Mouse (Mus musculus): ENCODE data around the gene Ptprg. TPM values are rescaled to one million over a fixed set of nuclear protein-coding genes. Genes with fewer than 3 reads are reported as not detected.

Gene Ptprg
- total and polyA plus RNA-seq, 3 experiments = not detected

DNA sequence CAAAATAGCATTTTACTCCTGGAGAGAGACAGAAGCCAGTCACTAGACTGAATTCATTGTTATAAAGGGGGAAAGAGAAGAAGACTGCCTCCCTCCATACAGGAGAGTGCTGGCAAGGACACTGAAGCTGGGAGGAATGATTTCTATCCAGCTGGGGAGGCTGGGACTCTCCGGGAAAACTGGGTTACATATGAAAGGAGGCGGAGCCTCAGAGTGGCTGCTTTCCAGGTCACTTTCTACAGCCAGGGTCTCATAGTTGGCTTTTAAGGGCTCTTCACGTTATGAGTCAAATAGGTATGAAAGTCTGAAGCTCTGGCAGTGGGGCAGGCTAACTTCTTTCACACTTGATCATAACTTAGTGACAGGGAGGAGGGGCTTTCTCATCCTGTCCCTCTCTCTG lies 129.1 kb downstream of the Ptprg start:
- Histone ChIP-seq H3K4me1 (ENCODE audit: control insufficient read depth in 1 of 2, insufficient read depth in 2 of 2, low read length in 2 of 2) (no peaks in the 10 kb centered on the region), H3K9ac (ENCODE audit: control insufficient read depth, low read depth, low read length, poor library complexity, severe bottlenecking) (no peak overlapping the region), H3K79me2 (ENCODE audit: control insufficient read depth, insufficient read depth, low read length, poor library complexity) (no peaks in the 10 kb centered on the region), H3K36me3 (ENCODE audit: control insufficient read depth in 1 of 2, insufficient read depth in 2 of 2, low read length in 2 of 2) (no peaks in the 10 kb centered on the region), H3K27me3 (ENCODE audit: control insufficient read depth in 1 of 2, insufficient read depth in 2 of 2, low read length in 2 of 2) (no peaks in the 10 kb centered on the region), H3K27ac (ENCODE audit: control insufficient read depth, low read depth, low read length) (no peak overlapping the region), H3K9me3 (replicated peaks; ENCODE audit: insufficient read depth, low read length) (no peaks in the 10 kb centered on the region), H3K4me3 (ENCODE audit: control insufficient read depth in 1 of 2, insufficient read depth in 1 of 2, low read depth in 2 of 2, low read length in 2 of 2) (no peak overlapping the region)
- no peak for DNase-seq (ENCODE audit: low read depth, low spot score)
- TF ChIP-seq MAZ (IDR thresholded peaks at IDR 0.05; ENCODE audit: low read depth, low read length) = no peak
- no peak for TF ChIP-seq USF1 (IDR thresholded peaks at IDR 0.05; ENCODE audit: low read depth, low read length)
- no peak for TF ChIP-seq TAL1 (IDR thresholded peaks at IDR 0.05; ENCODE audit: low read length)
- no peak for TF ChIP-seq ELF1 (IDR thresholded peaks at IDR 0.05; ENCODE audit: low read depth, low read length)

DNA sequence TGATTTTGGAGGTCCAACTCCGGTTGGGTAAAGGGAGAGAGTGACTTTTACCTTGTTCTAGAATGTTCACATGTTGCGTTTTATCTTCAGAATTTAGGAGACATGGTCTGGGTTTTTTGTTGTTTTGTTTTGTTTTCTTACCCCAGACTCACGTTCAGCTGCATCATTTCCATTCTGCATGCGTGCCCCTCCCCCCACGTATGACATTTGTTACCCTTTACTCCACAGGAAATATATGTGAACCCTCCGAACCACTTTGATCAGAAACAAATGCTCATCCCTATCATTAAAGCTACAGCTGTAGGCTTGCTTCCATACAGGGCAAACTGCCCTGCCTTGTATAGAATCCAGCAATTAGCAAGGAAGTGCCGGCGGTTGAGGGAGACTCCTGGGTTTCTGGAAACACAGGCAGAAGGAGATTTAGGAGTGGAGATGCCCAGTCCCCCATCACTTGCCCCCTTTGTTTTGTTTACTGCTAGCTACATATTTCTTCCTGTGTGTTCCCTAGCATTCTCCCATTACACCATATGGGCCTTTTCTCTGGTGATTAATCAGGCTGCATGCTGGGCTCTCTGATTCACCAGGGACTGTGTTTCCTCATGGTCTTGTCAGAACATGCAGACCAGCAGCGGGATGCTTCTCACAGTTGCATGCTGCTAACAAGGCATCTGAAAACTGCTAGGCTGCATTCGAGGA lies 130.2 kb downstream of the Ptprg start:
- no peak for DNase-seq (ENCODE audit: low read depth, low spot score)
- H3K36me3 ChIP-seq (ENCODE audit: control insufficient read depth in 1 of 2, insufficient read depth in 2 of 2, low read length in 2 of 2) = no peaks in the 10 kb centered on the region
- H3K9me3 ChIP-seq (replicated peaks; ENCODE audit: insufficient read depth, low read length) = no peaks in the 10 kb centered on the region

DNA sequence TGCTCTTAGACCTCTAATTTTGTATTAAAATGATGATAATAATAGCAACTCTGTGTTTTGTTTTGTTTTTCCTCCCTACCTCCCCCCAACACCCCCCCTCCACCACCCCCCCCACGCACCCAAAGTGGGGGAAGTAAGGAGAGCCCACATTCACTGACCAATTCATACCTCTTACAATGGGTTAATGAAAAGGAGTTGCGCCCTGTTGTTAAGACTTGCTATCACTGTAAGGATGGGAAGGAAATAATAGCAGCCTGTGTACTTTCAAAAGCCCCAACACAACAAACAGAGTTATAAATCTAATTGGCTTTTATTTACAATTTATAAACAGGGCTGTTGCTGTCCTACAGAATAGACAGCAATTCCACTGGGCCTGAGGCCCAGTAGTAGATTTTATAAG lies 130.8 kb downstream of the Ptprg start:
- DNase-seq (ENCODE audit: low read depth, low spot score) = no peak
- H3K9ac ChIP-seq (ENCODE audit: control insufficient read depth, low read depth, low read length, poor library complexity, severe bottlenecking) = no peak overlapping the region
- H3K27ac ChIP-seq (ENCODE audit: control insufficient read depth, low read depth, low read length) = no peak overlapping the region
- TF ChIP-seq USF1 (IDR thresholded peaks at IDR 0.05; ENCODE audit: low read depth, low read length) (no peak), POLR2AphosphoS5 (IDR thresholded peaks at IDR 0.05; ENCODE audit: borderline replicate concordance, low read depth, low read length) (no peak), TCF12 (IDR thresholded peaks at IDR 0.05; ENCODE audit: low read depth, low read length) (no peak), USF2 (IDR thresholded peaks at IDR 0.05; ENCODE audit: borderline replicate concordance in 1 of 2, insufficient read depth in 1 of 2, low read depth in 1 of 2, low read length in 2 of 2) (no peak), MYC (IDR thresholded peaks at IDR 0.05; ENCODE audit: low read depth, low read length) (no peak), EP300 (IDR thresholded peaks at IDR 0.05; ENCODE audit: low read depth in 1 of 2, low read length in 2 of 2) (no peak)
- H3K9me3 ChIP-seq (replicated peaks; ENCODE audit: insufficient read depth, low read length) = no peaks in the 10 kb centered on the region
- H3K4me3 ChIP-seq (ENCODE audit: control insufficient read depth in 1 of 2, insufficient read depth in 1 of 2, low read depth in 2 of 2, low read length in 2 of 2) = no peak overlapping the region
- no peaks in the 10 kb centered on the region for H3K36me3 ChIP-seq (ENCODE audit: control insufficient read depth in 1 of 2, insufficient read depth in 2 of 2, low read length in 2 of 2)
- H3K27me3 ChIP-seq (ENCODE audit: control insufficient read depth in 1 of 2, insufficient read depth in 2 of 2, low read length in 2 of 2) = no peaks in the 10 kb centered on the region
- no peaks in the 10 kb centered on the region for H3K79me2 ChIP-seq (ENCODE audit: control insufficient read depth, insufficient read depth, low read length, poor library complexity)
- H3K4me1 ChIP-seq (ENCODE audit: control insufficient read depth in 1 of 2, insufficient read depth in 2 of 2, low read length in 2 of 2) = no peaks in the 10 kb centered on the region

More for the DNA sequence above, 130.2 kb downstream of the Ptprg start:
- Histone ChIP-seq H3K9ac (ENCODE audit: control insufficient read depth, low read depth, low read length, poor library complexity, severe bottlenecking) (no peak overlapping the region), H3K27ac (ENCODE audit: control insufficient read depth, low read depth, low read length) (no peak overlapping the region), H3K79me2 (ENCODE audit: control insufficient read depth, insufficient read depth, low read length, poor library complexity) (no peaks in the 10 kb centered on the region), H3K27me3 (ENCODE audit: control insufficient read depth in 1 of 2, insufficient read depth in 2 of 2, low read length in 2 of 2) (no peaks in the 10 kb centered on the region), H3K4me3 (ENCODE audit: control insufficient read depth in 1 of 2, insufficient read depth in 1 of 2, low read depth in 2 of 2, low read length in 2 of 2) (no peak overlapping the region), H3K4me1 (ENCODE audit: control insufficient read depth in 1 of 2, insufficient read depth in 2 of 2, low read length in 2 of 2) (no peaks in the 10 kb centered on the region)
- TF ChIP-seq MEF2A (IDR thresholded peaks at IDR 0.05; ENCODE audit: extremely low read depth, insufficient replicate concordance, low read depth, low read length, poor library complexity, severe bottlenecking) = no peak
- no peak for TF ChIP-seq EP300 (IDR thresholded peaks at IDR 0.05; ENCODE audit: low read depth in 1 of 2, low read length in 2 of 2)
- no peak for TF ChIP-seq RAD21 (IDR thresholded peaks at IDR 0.05; ENCODE audit: low read depth, low read length)
- no peak for TF ChIP-seq MYB (IDR thresholded peaks at IDR 0.05; ENCODE audit: low read depth, low read length)
- TF ChIP-seq TBP (IDR thresholded peaks at IDR 0.05; ENCODE audit: low read depth, low read length) = no peak
- TF ChIP-seq MXI1 (IDR thresholded peaks at IDR 0.05; ENCODE audit: low read depth, low read length) = no peak
